Mouse (Mus musculus) monocyte, adult 2 months (primary cell): ENCODE data around the gene Nlrp9b.
"Not testable (repeated sequence)": the region's sequence is repeated elsewhere in the genome, so short reads cannot be mapped to it uniquely, and the experiment has no call there.

Experiments
- DNase-seq, 2 experiments: peaks; one replicate each; pipeline ENCODE4 v3.0.0; 2022; ENCODE audit warnings: low spot score in 2 of 2, low read depth in 1 of 2

The Nlrp9b gene

DNA sequence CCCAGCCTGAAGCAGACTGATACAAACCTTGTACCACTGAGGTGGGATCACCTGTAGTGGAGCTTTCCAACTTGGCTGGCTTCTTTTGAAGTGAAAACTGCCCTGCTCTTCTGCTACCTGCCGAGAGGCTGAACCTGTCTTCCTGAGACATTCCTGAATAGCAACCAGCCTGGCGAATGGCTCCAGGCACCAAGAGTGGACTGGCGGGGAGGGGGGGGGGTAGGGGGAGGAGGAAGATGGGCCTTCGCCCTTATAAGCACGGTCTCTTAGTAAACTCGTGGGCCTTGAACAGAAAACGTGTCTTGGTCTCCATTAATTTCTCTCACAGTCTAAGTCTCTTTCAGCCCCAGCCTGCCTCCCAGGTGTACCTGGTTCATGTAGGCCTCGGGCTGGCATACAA is at the start of gene Nlrp9b:
Nlrp9b (plus strand) TSS at position 301 of the 400 bp plus-strand sequence.
- DNase-seq = not testable (repeated sequence)

- no peak for DNase-seq
Measured at GRCm38 (mm10) chr7:19944709-19945108, 46.6 kb upstream of the Nlrp9b start.

- no peak for DNase-seq
Measured at GRCm38 (mm10) chr7:19945201-19945600, 46.1 kb upstream of the Nlrp9b start.

DNA sequence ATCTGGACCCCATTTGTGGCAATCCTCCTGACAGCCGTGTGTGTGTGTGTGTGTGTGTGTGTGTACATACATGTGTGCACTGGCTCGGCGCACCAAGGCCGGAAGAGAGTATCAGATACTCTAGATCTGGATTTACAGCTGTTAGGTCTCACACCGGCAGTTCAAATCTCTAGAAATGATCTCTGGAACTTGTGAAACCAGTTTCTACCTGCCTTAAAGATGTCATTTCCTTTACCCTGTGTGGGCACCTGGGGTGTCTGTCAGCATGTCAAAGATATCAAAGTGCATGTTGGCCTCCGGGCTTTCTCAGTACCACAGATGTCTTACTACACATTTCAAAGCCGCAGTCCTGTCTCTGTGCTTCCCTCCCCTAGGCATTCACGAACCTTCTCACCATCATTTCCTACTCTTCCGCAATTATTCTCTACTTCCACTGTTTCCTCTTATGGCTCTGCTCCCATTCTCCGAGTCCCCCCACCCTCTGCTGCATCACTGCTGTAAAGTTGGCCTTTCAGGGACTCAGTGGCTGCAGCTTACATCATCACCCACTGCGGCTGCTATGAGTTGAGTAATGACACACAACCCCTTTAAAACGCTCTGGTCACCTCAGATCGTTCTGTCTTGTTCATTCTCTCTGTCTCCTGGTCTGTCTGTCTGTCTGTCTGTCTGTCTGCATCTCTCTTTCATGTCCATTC is 45.3 kb upstream of the Nlrp9b start:
- no peak for DNase-seq

- DNase-seq = no peak
Measured at GRCm38 (mm10) chr7:19948956-19949355, 42.3 kb upstream of the Nlrp9b start.

DNA sequence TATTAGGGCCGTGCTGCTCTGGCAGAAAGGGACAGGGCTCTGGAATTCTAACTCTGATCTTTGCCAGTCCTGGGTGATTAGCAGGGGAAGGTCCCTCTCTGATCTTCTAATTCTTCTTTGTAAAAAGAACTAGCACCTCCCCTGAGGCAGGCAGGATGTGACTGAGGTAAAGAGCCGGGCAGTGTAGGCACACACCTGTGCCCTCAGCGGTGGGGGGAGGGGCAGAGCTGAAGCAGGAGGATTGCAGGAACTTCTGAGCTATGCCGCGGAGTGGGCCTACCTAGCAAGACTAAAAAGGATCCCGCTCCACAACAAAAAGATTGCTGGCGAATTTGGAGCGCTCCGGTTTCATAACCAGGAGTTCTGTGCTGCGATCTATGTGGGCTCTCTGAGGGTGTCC is 41.3 kb upstream of the Nlrp9b start:
- no peak for DNase-seq

- no peak for DNase-seq
Measured at GRCm38 (mm10) chr7:19950589-19950988, 40.7 kb upstream of the Nlrp9b start, which contains the start of gene Igsf23. Igsf23 (minus strand) TSS chr7:19950756.

- no peak for DNase-seq
Measured at GRCm38 (mm10) chr7:19952320-19952986, 38.8 kb upstream of the Nlrp9b start.

GRCm38 (mm10) chr7:19953054-19953453 is 38.2 kb upstream of the Nlrp9b start:
- DNase-seq = no peak

DNA sequence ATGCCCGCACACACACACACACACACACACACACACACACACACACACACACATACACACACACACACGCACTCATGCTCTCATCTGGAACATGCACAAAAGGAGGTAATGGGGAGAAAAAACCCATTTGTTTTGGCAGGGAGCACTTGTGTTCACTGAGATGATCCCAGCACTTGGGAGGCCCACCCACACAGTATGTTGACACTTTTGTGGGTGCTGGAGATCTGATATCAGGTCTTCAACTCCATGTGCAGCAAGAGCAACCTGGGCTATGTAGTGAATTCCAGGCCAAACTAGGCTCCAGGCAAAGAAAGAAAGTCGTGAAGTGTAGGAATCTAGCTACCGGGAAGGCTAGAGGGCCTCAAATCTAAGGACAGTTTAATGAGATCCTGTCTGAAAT is 35.4 kb upstream of the Nlrp9b start:
- no peak for DNase-seq

GRCm38 (mm10) chr7:19956341-19956781 is 34.9 kb upstream of the Nlrp9b start:
- peak; percentile 59 to 76 for DNase-seq

DNA sequence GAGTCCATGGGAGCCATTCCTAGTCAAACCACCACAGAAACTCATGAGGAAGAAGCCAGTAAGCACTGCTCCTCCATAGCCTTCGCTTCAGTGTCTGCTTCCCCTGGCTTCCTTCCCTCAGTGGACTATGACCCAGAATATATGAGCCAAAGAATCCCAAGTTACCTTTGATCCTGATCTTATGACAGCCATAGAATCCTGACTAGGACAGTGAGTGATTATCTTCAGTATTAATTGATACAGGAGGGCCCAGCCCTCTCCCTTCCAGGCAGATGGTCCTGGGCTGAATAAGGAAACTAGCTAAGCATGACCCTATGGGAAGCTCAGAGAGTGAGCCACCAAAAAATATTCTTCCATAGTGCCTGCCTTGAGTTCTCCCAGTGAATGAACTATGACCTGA is 28.8 kb upstream of the Nlrp9b start:
- no peak for DNase-seq

DNA sequence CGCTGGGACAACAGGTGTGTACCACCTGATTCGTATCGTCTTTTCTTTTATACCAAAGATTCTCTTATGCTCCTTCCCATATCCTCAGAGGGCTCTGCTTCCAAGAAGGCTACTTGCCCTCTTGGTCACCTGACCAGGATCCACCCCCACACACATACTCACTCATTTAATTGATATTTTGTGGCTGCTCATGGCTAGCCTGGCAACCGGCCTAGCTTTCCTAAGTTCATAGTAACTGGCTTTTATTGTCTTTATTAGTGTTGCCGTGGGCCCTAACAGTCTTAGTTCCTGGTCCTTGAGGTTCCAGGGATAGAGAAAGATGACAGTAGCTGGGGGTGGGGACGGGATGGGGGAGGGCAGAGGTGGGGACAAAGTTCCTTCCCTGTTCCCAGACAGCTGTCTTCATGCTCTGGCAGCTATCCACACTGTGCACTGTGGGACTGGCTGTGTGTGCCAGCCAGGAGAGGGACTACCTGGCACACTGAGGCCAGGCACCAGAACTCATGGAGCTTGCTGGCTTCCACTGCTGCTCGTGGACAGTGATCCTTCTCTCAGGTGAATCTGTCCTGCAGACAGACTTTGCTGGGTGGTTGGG is 26.2 kb upstream of the Nlrp9b start, which contains the start of gene Ceacam20:
Ceacam20 (plus strand) TSS at position 428 of the 595 bp plus-strand sequence.
- no peak for DNase-seq

- DNase-seq = no peak
Measured at GRCm38 (mm10) chr7:19969106-19969505, 22.2 kb upstream of the Nlrp9b start.

- no peak for DNase-seq
Measured at GRCm38 (mm10) chr7:19969541-19970090, 21.6 kb upstream of the Nlrp9b start.

DNA sequence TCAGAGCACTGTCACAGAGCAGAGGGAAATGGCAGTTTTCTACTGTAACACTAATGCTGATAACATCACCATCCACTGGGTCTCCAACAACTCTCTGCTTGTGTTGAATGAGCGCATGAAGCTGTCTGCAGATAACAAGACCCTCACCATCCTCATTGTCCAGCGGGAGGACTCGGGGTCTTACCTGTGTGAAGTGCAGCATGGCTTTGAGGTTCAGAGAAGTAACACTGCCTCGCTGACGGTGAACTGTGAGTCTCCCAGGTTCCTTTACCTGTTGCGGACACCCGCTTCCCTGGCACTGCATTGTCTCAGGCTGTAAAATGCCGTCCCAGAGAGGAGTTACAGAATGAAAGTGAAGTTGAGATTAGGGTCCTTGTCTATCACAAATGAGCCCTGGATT is 21.1 kb upstream of the Nlrp9b start:
- DNase-seq = no peak

- DNase-seq = no peak
Measured at GRCm38 (mm10) chr7:19971516-19971915, 19.7 kb upstream of the Nlrp9b start.

DNA sequence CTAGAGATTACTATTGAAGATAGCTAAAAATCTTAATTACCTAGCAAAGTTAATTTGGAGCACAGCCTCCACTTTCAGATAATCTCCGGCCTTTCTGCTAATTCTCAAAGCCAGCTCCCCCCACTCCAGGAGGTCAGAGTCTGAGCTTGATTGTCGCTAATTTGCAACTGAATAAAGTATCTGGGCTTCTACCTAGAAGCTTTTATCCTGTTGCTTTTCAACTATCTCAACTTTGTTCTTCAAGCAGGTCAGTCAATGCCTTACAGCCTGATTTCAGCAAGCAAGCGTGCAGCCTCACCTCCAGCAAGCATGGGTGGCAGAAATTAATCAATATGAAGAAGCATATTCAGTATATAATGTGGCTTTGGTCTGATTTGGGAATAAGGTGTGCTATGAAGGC is 5.5 kb downstream of the Nlrp9b start:
- not testable (repeated sequence) for DNase-seq

DNA sequence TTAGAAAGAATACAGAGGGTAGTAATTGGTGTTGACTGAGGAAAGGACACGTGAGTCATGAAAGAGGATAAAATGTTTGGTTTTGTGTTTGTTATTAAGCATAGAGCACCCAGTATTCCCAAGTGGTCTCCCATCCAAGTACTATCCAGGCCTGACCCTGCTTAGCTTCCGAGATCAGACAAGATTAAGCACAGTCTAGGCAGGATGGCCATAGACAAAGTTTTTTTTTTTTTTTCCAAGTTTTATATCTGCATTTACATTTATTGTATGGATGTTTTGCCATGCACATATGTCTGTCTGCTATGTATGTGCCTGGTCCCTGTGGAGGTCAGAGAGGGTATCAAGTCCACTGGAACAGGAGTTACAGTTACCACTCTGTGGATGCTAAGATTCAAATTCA is 18.7 kb downstream of the Nlrp9b start:
- no peak for DNase-seq

- not testable (repeated sequence) for DNase-seq
Measured at GRCm38 (mm10) chr7:20064100-20064499, 72.8 kb downstream of the Nlrp9b start.

- DNase-seq = not testable (repeated sequence)
Measured at GRCm38 (mm10) chr7:20078118-20078517, 86.9 kb downstream of the Nlrp9b start.

DNA sequence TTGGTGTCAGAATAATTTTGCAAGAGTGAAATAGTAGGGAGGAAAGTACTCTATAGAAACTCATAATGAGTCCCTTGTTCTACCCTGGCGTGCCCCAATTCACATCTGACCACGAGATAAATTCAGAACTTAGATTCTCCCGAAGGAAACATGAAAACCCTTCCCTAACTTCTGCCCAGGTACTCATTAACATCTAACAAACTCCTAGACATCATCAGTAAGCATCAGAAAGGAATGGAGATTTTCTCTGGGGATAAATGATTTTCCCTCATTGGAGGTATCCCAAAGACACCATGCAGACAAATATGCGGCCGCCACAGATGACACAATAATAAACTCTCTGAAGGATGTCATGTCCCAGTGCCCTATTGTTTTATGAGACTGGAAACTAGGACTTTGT is 108.1 kb downstream of the Nlrp9b start, which contains the start of gene Vmn1r91:
Vmn1r91 (plus strand) TSS at position 301 of the 400 bp plus-strand sequence.
- not testable (repeated sequence) for DNase-seq
